In genomic region chr10:70963599-70964193, GRCm38 (mm10) we compare ENCODE assay signal across 10 mouse cellular contexts.
A peak's percentile ranks its signal among the peaks of the same experiment; 100 is the strongest.
DNase-seq lines count a peak whose midpoint lies in the region; ATAC-seq and TF ChIP-seq lines count a peak whose summit lies in the region.
"Had no signal": no experiment of that assay in that cellular context is flagged by ENCODE, and none has a peak within 500 bp of the region (broad histone marks: within the 10 kb centered on the region; RNA-seq: fewer than 3 reads in every experiment).

No protein-coding gene starts in this region.

- 58% methylated on average over 8 of the region's 8 CpGs for WGBS in hindbrain, embryonic 12.5 days
- WGBS in hindbrain, embryonic 13.5 days: 53% methylated on average over 8 of the region's 8 CpGs
- WGBS in thymus, adult 2 months: 59% methylated on average over 8 of the region's 8 CpGs
- WGBS in limb, embryonic 14.5 days: 55% methylated on average over 8 of the region's 8 CpGs

- H3K36me3 ChIP-seq in hindbrain, embryonic 12.5 days: no peaks in the 10 kb centered on the region
- H3K36me3 ChIP-seq in hindbrain, embryonic 13.5 days: no peaks in the 10 kb centered on the region
- no peaks in the 10 kb centered on the region for H3K36me3 ChIP-seq in thymus, adult 2 months (ENCODE audit: control insufficient read depth, insufficient read depth, low read length)
- H3K36me3 ChIP-seq in limb, embryonic 14.5 days (ENCODE audit: control insufficient read depth, insufficient read depth, low read length): 0 out of 2 replicates have a peak, but pooled peaks cover 4% of the 10 kb centered on the region
- H3K36me3 ChIP-seq: embryonic facial prominence, embryonic 13.5 days; liver, embryonic 13.5 days had no signal

- DNase-seq in thymus, postnatal 4 days: peak; percentile 15
- no peak for DNase-seq in thymus, adult 2 months
- DNase-seq in limb, embryonic 14.5 days (ENCODE audit: low spot score): peak; percentile 82
- DNase-seq: liver, embryonic 13.5 days had no signal

- no peak overlapping the region for H3K4me3 ChIP-seq in hindbrain, embryonic 12.5 days
- H3K4me3 ChIP-seq in hindbrain, embryonic 13.5 days: no peak overlapping the region
- no peak overlapping the region for H3K4me3 ChIP-seq in thymus, adult 2 months (ENCODE audit: control insufficient read depth, insufficient read depth, low read length)
- no peak overlapping the region for H3K4me3 ChIP-seq in limb, embryonic 14.5 days (replicated peaks; ENCODE audit: low read length)
- H3K4me3 ChIP-seq: embryonic facial prominence, embryonic 13.5 days; liver, embryonic 13.5 days had no signal

- H3K4me2 ChIP-seq in hindbrain, embryonic 12.5 days (replicated peaks): no peak overlapping the region
- no peak overlapping the region for H3K4me2 ChIP-seq in hindbrain, embryonic 13.5 days
- no peak overlapping the region for H3K4me2 ChIP-seq in limb, embryonic 14.5 days (replicated peaks; ENCODE audit: low read depth, low read length, severe bottlenecking)
- H3K4me2 ChIP-seq: embryonic facial prominence, embryonic 13.5 days; liver, embryonic 13.5 days had no signal

- H3K27me3 ChIP-seq in hindbrain, embryonic 12.5 days: no peaks in the 10 kb centered on the region
- H3K27me3 ChIP-seq in hindbrain, embryonic 13.5 days: no peaks in the 10 kb centered on the region
- no peaks in the 10 kb centered on the region for H3K27me3 ChIP-seq in thymus, adult 2 months (ENCODE audit: control insufficient read depth, insufficient read depth, low read length)
- no peaks in the 10 kb centered on the region for H3K27me3 ChIP-seq in limb, embryonic 14.5 days (ENCODE audit: control insufficient read depth, insufficient read depth, low read length)
- H3K27me3 ChIP-seq: embryonic facial prominence, embryonic 13.5 days; liver, embryonic 13.5 days had no signal

- no peaks in the 10 kb centered on the region for H3K9me3 ChIP-seq in hindbrain, embryonic 12.5 days (replicated peaks)
- no peaks in the 10 kb centered on the region for H3K9me3 ChIP-seq in hindbrain, embryonic 13.5 days
- no peaks in the 10 kb centered on the region for H3K9me3 ChIP-seq in limb, embryonic 14.5 days (ENCODE audit: control insufficient read depth, low read length)
- H3K9me3 ChIP-seq: embryonic facial prominence, embryonic 13.5 days; liver, embryonic 13.5 days had no signal

- no peak overlapping the region for H3K9ac ChIP-seq in hindbrain, embryonic 12.5 days
- H3K9ac ChIP-seq in hindbrain, embryonic 13.5 days: no peak overlapping the region
- H3K9ac ChIP-seq in limb, embryonic 14.5 days (ENCODE audit: low read depth, low read length, severe bottlenecking): no peak overlapping the region
- H3K9ac ChIP-seq: embryonic facial prominence, embryonic 13.5 days; liver, embryonic 13.5 days had no signal

- ATAC-seq in hindbrain, embryonic 12.5 days (ENCODE audit: low FRiP score): 0 out of 2 replicates have a peak, but pooled peaks have one; percentile 22
- ATAC-seq in hindbrain, embryonic 13.5 days (ENCODE audit: low FRiP score): no peak
- ATAC-seq in common myeloid progenitor, adult 5-6 weeks (replicated peaks; ENCODE audit: low read depth, poor library complexity, severe bottlenecking): peak; percentile 60; the same call in 1 of the 2 replicates
- ATAC-seq in limb, embryonic 14.5 days (ENCODE audit: low FRiP score, low read depth): no peak
- no peak for ATAC-seq in megakaryocyte, adult 5-6 weeks (ENCODE audit: poor library complexity, severe bottlenecking)
- ATAC-seq in monocyte, adult 5-6 weeks (replicated peaks; ENCODE audit: insufficient number of reproducible peaks, low FRiP score, low TSS enrichment, poor library complexity, severe bottlenecking): no peak

- no peak overlapping the region for H3K27ac ChIP-seq in hindbrain, embryonic 12.5 days
- H3K27ac ChIP-seq in hindbrain, embryonic 13.5 days: no peak overlapping the region
- no peak overlapping the region for H3K27ac ChIP-seq in thymus, adult 2 months (ENCODE audit: control insufficient read depth, insufficient read depth, low read length)
- no peak overlapping the region for H3K27ac ChIP-seq in limb, embryonic 14.5 days (replicated peaks; ENCODE audit: low read depth, low read length)
- H3K27ac ChIP-seq: embryonic facial prominence, embryonic 13.5 days; liver, embryonic 13.5 days had no signal

- H3K4me1 ChIP-seq in hindbrain, embryonic 12.5 days: 0 out of 2 replicates have a peak, but pooled peaks cover 2% of the 10 kb centered on the region
- 0 out of 2 replicates have a peak, but pooled peaks cover 5% of the 10 kb centered on the region for H3K4me1 ChIP-seq in hindbrain, embryonic 13.5 days (replicated peaks)
- no peaks in the 10 kb centered on the region for H3K4me1 ChIP-seq in thymus, adult 2 months (replicated peaks; ENCODE audit: control insufficient read depth, insufficient read depth, low read length)
- H3K4me1 ChIP-seq in limb, embryonic 14.5 days (ENCODE audit: control insufficient read depth, insufficient read depth, low read length): peaks cover 13% of the 10 kb centered on the region
- H3K4me1 ChIP-seq: liver, embryonic 13.5 days had no signal

- no peak for TF ChIP-seq POLR2A in thymus, adult 2 months (IDR thresholded peaks at IDR 0.05; ENCODE audit: control insufficient read depth, extremely low read depth, insufficient read depth, low read length, poor library complexity)
- no peak for TF ChIP-seq POLR2A in limb, embryonic 14.5 days (IDR thresholded peaks at IDR 0.05; ENCODE audit: borderline replicate concordance, extremely low read depth, insufficient read depth, insufficient read length)

- TF ChIP-seq CTCF in thymus, adult 2 months (IDR thresholded peaks at IDR 0.05; ENCODE audit: borderline replicate concordance, control insufficient read depth, extremely low read depth, insufficient read depth, low read length, poor library complexity): no peak

Comparison
In these comparisons a context has a peak if more than half of its experiments do, and no peak if none do; other contexts are left out.
1. ATAC-seq: peak in hindbrain, embryonic 12.5 days (single experiment) and common myeloid progenitor, adult 5-6 weeks (single experiment); none in hindbrain, embryonic 13.5 days (single experiment), limb, embryonic 14.5 days (single experiment), megakaryocyte, adult 5-6 weeks (single experiment) and monocyte, adult 5-6 weeks (single experiment).